Comparison of ENCODE assay signal across 27 mouse cellular contexts in genomic region chr7:144873160-144873559, GRCm38 (mm10). TPM values are rescaled to one million over a fixed set of nuclear protein-coding genes. Genes with fewer than 3 reads are reported as not detected.
"Had no signal": no experiment of that assay in that cellular context is flagged by ENCODE, and none has a peak within 500 bp of the region (broad histone marks: within the 10 kb centered on the region; RNA-seq: fewer than 3 reads in every experiment).

No protein-coding gene starts in this region.

- H3K27ac ChIP-seq: kidney, postnatal 0 days; layer of hippocampus, adult 2 months; limb, embryonic 13.5 days; liver, embryonic 14.5 days; stomach, postnatal 0 days had no signal

- H3K36me3 ChIP-seq: limb, embryonic 10.5 days; limb, embryonic 13.5 days; lung, embryonic 15.5 days had no signal

- H3K4me3 ChIP-seq: layer of hippocampus, adult 2 months; limb, embryonic 10.5 days; limb, embryonic 13.5 days; lung, embryonic 15.5 days had no signal

- ATAC-seq: liver, postnatal 0 days had no signal

- H3K27me3 ChIP-seq: lung, embryonic 15.5 days had no signal

- H3K4me2 ChIP-seq: limb, embryonic 13.5 days; liver, embryonic 11.5 days; lung, embryonic 15.5 days; midbrain, embryonic 11.5 days had no signal

- H3K9ac ChIP-seq: limb, embryonic 13.5 days; liver, embryonic 14.5 days; liver, postnatal 0 days; lung, embryonic 15.5 days had no signal

- H3K4me1 ChIP-seq: lung, embryonic 15.5 days had no signal

- H3K9me3 ChIP-seq: limb, embryonic 10.5 days; limb, embryonic 13.5 days; lung, embryonic 15.5 days had no signal

- DNase-seq: kidney, adult 2 months; kidney, postnatal 25 days; layer of hippocampus, adult 9-11 months; liver, postnatal 0 days; midbrain, embryonic 14.5 days; right cerebral cortex, postnatal 14 days; right cerebral cortex, postnatal 4 days; thymus, adult 2 months; thymus, postnatal 14 days; thymus, postnatal 4 days had no signal

RNA-seq across cellular contexts. Expression of gene Fgf15, which starts 23.2 kb away (rescaled TPM):
- total RNA-seq: layer of hippocampus, adult 2 months; layer of hippocampus, postnatal 25 days; left cerebral cortex, adult 18-20 months; left cerebral cortex, postnatal 25 days had no signal
- polyA plus RNA-seq: kidney, adult 2 months; liver, postnatal 0 days; lung, embryonic 15.5 days; stomach, embryonic 14.5 days; stomach, postnatal 0 days had no signal

RNA-seq across cellular contexts. Expression of gene Fgf4, which starts 26.0 kb away (rescaled TPM):
- total RNA-seq: layer of hippocampus, adult 2 months; layer of hippocampus, postnatal 25 days; left cerebral cortex, adult 18-20 months; left cerebral cortex, postnatal 25 days; megakaryocyte-erythroid progenitor cell, adult 5-6 weeks; midbrain, postnatal 0 days had no signal
- polyA plus RNA-seq: kidney, adult 2 months; kidney, embryonic 14.5 days; kidney, postnatal 0 days; liver, embryonic 11.5 days; liver, embryonic 14.5 days; liver, postnatal 0 days; lung, embryonic 15.5 days; midbrain, embryonic 11.5 days; midbrain, embryonic 14.5 days; midbrain, postnatal 0 days; neural tube, embryonic 14.5 days; stomach, embryonic 14.5 days; stomach, postnatal 0 days had no signal

RNA-seq across cellular contexts. Expression of gene Fgf3, which starts 35.3 kb away (rescaled TPM):
- total RNA-seq: layer of hippocampus, postnatal 25 days had no signal
- polyA plus RNA-seq: kidney, adult 2 months; liver, postnatal 0 days; lung, embryonic 15.5 days; stomach, embryonic 14.5 days had no signal
